Mouse (Mus musculus) kidney, embryonic 16.5 days (tissue): ENCODE data around the gene Pth2r. TPM values are rescaled to one million over a fixed set of nuclear protein-coding genes. Genes with fewer than 3 reads are reported as not detected.

ENCODE experiments used
- ATAC-seq: fragments of 200-750 bp; cut with Nextera tagmentation; 2 replicates; pipeline ENCODE4 v1.8.0; 2017; ENCODE audit warnings: moderate TSS enrichment; ENCODE audit not compliant: low FRiP score, low TSS enrichment
- H3K27ac ChIP-seq: fragments of 300-500 bp; sonication (generic); 2 replicates; pipeline ENCODE4 v1.5.1; 2014; ENCODE audit warnings: low read length
- H3K27me3 ChIP-seq: fragments of 300-500 bp; sonication (generic); 2 replicates; pipeline ENCODE4 v1.6.1; 2014; ENCODE audit warnings: low read length, control low read depth, mixed read lengths; ENCODE audit not compliant: insufficient read depth
- H3K36me3 ChIP-seq: fragments of 300-500 bp; sonication (generic); 2 replicates; pipeline ENCODE4 v1.6.1; 2014; ENCODE audit warnings: low read length, control low read depth, mixed read lengths; ENCODE audit not compliant: insufficient read depth
- H3K4me1 ChIP-seq: fragments of 300-500 bp; sonication (generic); 2 replicates; pipeline ENCODE4 v1.6.1; 2014; ENCODE audit warnings: low read length, control low read depth, mixed read lengths; ENCODE audit not compliant: insufficient read depth
- H3K4me2 ChIP-seq: fragments of 300-500 bp; sonication (generic); replicated peaks from 2 replicates; pipeline ENCODE4 v1.6.1; 2014; ENCODE audit warnings: low read depth, low read length
- H3K4me3 ChIP-seq: fragments of 300-500 bp; sonication (generic); 2 replicates; pipeline ENCODE4 v1.5.1; 2014; ENCODE audit warnings: mild to moderate bottlenecking, low read length
- H3K9ac ChIP-seq: fragments of 300-500 bp; sonication (generic); replicated peaks from 2 replicates; pipeline ENCODE4 v1.6.1; 2014; ENCODE audit warnings: low read length
- H3K9me3 ChIP-seq: fragments of 300-500 bp; sonication (generic); 2 replicates; pipeline ENCODE4 v1.6.1; 2016; ENCODE audit warnings: low read length, control low read depth
- WGBS: fragments of 180-500 bp; shearing (Covaris S2); extraction: QIAGEN DNeasy Blood & Tissue Kit; methylation state at CpG from one replicate; pipeline ENCODE4 v1.1.7; 2014; 5-methylcytosine and 5-hydroxymethylcytosine counted together
- polyA plus RNA-seq: library from polyadenylated mRNA; unstranded; fragments of >200 nt; fragmentation: Nextera tagmentation; extraction: Ambion mirVana; gene quantifications from 2 replicates; pipeline ENCODE4 v1.2.1, GENCODE M21; 2015

Gene Pth2r
- polyA plus RNA-seq, result not detected in 2 replicates

GRCm38 (mm10) chr1:65281756-65282155, at the start of gene Pth2r:
Gene Pth2r (plus strand): TSS chr1:65282056.
- Histone ChIP-seq H3K4me2 (no peak within 1 kb of the TSS), H3K36me3 (no peaks in the 10 kb centered on the region; the same call in 1 of the 2 replicates), H3K9me3 (no peaks in the 10 kb centered on the region), H3K4me3 (no peak within 1 kb of the TSS), H3K27ac (no peak within 1 kb of the TSS), H3K4me1 (no peaks in the 10 kb centered on the region), H3K27me3 (no peaks in the 10 kb centered on the region), H3K9ac (no peak within 1 kb of the TSS)
- ATAC-seq, result no peak
- WGBS, result 87% methylated on average over 6 of the region's 6 CpGs

- Histone ChIP-seq H3K4me2 (no peak overlapping the region), H3K27ac (no peak overlapping the region), H3K9me3 (no peaks in the 10 kb centered on the region), H3K4me1 (no peaks in the 10 kb centered on the region), H3K9ac (no peak overlapping the region), H3K4me3 (no peak overlapping the region), H3K27me3 (no peaks in the 10 kb centered on the region), H3K36me3 (peaks cover 26% of the 10 kb centered on the region)
- no peak for ATAC-seq
- WGBS, result 80% methylated on average over 3 of the region's 3 CpGs
Measured at GRCm38 (mm10) chr1:65237712-65238111, 44.1 kb upstream of the Pth2r start.

GRCm38 (mm10) chr1:65245637-65246036, 36.2 kb upstream of the Pth2r start:
- no peak for ATAC-seq
- H3K9ac ChIP-seq, result no peak overlapping the region
- no peak overlapping the region for H3K27ac ChIP-seq
- 86% methylated on average over 1 of the region's 1 CpGs for WGBS
- no peak overlapping the region for H3K4me2 ChIP-seq
- H3K9me3 ChIP-seq, result no peaks in the 10 kb centered on the region
- H3K36me3 ChIP-seq, result peaks cover 17% of the 10 kb centered on the region
- H3K4me3 ChIP-seq, result no peak overlapping the region
- no peaks in the 10 kb centered on the region for H3K4me1 ChIP-seq
- no peaks in the 10 kb centered on the region for H3K27me3 ChIP-seq

GRCm38 (mm10) chr1:65280461-65280860, 1.4 kb upstream of the Pth2r start:
- no peak for ATAC-seq
- no peak overlapping the region for H3K4me3 ChIP-seq
- H3K9me3 ChIP-seq, result no peaks in the 10 kb centered on the region
- no peaks in the 10 kb centered on the region; the same call in 1 of the 2 replicates for H3K36me3 ChIP-seq
- H3K27me3 ChIP-seq, result no peaks in the 10 kb centered on the region
- H3K4me2 ChIP-seq, result no peak overlapping the region
- H3K9ac ChIP-seq, result no peak overlapping the region
- H3K4me1 ChIP-seq, result no peaks in the 10 kb centered on the region
- no peak overlapping the region for H3K27ac ChIP-seq
- 54% methylated on average over 3 of the region's 3 CpGs for WGBS

- no peaks in the 10 kb centered on the region; the same call in 1 of the 2 replicates for H3K36me3 ChIP-seq
- H3K27me3 ChIP-seq, result no peaks in the 10 kb centered on the region
- 9% methylated on average over 6 of the region's 6 CpGs for WGBS
- no peak overlapping the region for H3K4me2 ChIP-seq
- H3K27ac ChIP-seq, result no peak overlapping the region
- H3K4me1 ChIP-seq, result no peaks in the 10 kb centered on the region
- no peaks in the 10 kb centered on the region for H3K9me3 ChIP-seq
- no peak overlapping the region for H3K4me3 ChIP-seq
- peak; percentile 46; the same call in 1 of the 2 replicates for ATAC-seq
- no peak overlapping the region for H3K9ac ChIP-seq
Measured at GRCm38 (mm10) chr1:65282766-65283165, 910 bp downstream of the Pth2r start.

GRCm38 (mm10) chr1:65308476-65308875, 26.6 kb downstream of the Pth2r start:
- H3K9me3 ChIP-seq, result no peaks in the 10 kb centered on the region
- H3K27me3 ChIP-seq, result peaks cover 18% of the 10 kb centered on the region
- no peak overlapping the region for H3K9ac ChIP-seq
- H3K36me3 ChIP-seq, result no peaks in the 10 kb centered on the region
- ATAC-seq, result no peak
- 34% methylated on average over 3 of the region's 3 CpGs for WGBS
- no peak overlapping the region for H3K4me2 ChIP-seq
- H3K4me3 ChIP-seq, result no peak overlapping the region
- H3K4me1 ChIP-seq, result peaks cover 11% of the 10 kb centered on the region
- no peak overlapping the region for H3K27ac ChIP-seq

GRCm38 (mm10) chr1:65311214-65311933, 29.5 kb downstream of the Pth2r start:
- no peaks in the 10 kb centered on the region for H3K9me3 ChIP-seq
- H3K4me3 ChIP-seq, result peak overlapping the region; percentile 41
- H3K27me3 ChIP-seq, result peaks cover 18% of the 10 kb centered on the region
- no peak overlapping the region for H3K27ac ChIP-seq
- H3K4me1 ChIP-seq, result peaks cover 11% of the 10 kb centered on the region
- H3K36me3 ChIP-seq, result no peaks in the 10 kb centered on the region
- peak; percentile 71 for ATAC-seq
- H3K4me2 ChIP-seq, result peak overlapping the region; percentile 60
- 2% methylated on average over 29 of the region's 29 CpGs for WGBS
- H3K9ac ChIP-seq, result 0 out of 2 replicates have a peak overlapping the region, but pooled peaks have one; percentile 13

GRCm38 (mm10) chr1:65312118-65312517, 30.3 kb downstream of the Pth2r start:
- ATAC-seq, result no peak; the same call in 1 of the 2 replicates
- no peak overlapping the region for H3K27ac ChIP-seq
- peak overlapping the region; percentile 60 for H3K4me2 ChIP-seq
- H3K4me3 ChIP-seq, result peak overlapping the region; percentile 41
- peaks cover 11% of the 10 kb centered on the region for H3K4me1 ChIP-seq
- 12% methylated on average over 7 of the region's 7 CpGs for WGBS
- peaks cover 18% of the 10 kb centered on the region for H3K27me3 ChIP-seq
- no peaks in the 10 kb centered on the region for H3K9me3 ChIP-seq
- H3K9ac ChIP-seq, result no peak overlapping the region
- no peaks in the 10 kb centered on the region for H3K36me3 ChIP-seq

GRCm38 (mm10) chr1:65312896-65313295, 31.0 kb downstream of the Pth2r start:
- peaks cover 11% of the 10 kb centered on the region for H3K4me1 ChIP-seq

More at GRCm38 (mm10) chr1:65312896-65313295, 31.0 kb downstream of the Pth2r start:
- no peak overlapping the region for H3K4me2 ChIP-seq
- H3K9me3 ChIP-seq, result no peaks in the 10 kb centered on the region
- 64% methylated on average over 2 of the region's 2 CpGs for whole genome bisulfite sequencing
- no peak for ATAC-seq
- H3K36me3 ChIP-seq, result no peaks in the 10 kb centered on the region
- H3K9ac ChIP-seq, result no peak overlapping the region
- peaks cover 18% of the 10 kb centered on the region for H3K27me3 ChIP-seq
- H3K27ac ChIP-seq, result no peak overlapping the region
- H3K4me3 ChIP-seq, result no peak overlapping the region
